Mouse (Mus musculus) adrenal gland, adult 18-20 months (tissue): Measurements from ENCODE around the gene Cpeb2. TPM values are rescaled to one million over a fixed set of nuclear protein-coding genes. Genes with fewer than 3 reads are reported as not detected.

Source experiments
- DNase-seq, 2 experiments: peaks; one replicate each; pipeline ENCODE4 v3.0.0; 2021 to 2022; ENCODE audit warnings: low spot score in 2 of 2
- long read RNA-seq, 2 experiments: library from polyadenylated mRNA; stranded (forward); transcript quantifications; one replicate each; pipeline ENCODE4 v2.0.0; 2021
- total RNA-seq, 2 experiments: library from RNA; stranded (reverse); gene quantifications; 1 replicate in 1 of 2; 2 replicates in 1 of 2; pipeline ENCODE4 v1.2.3; 2021

The Cpeb2 gene
- total RNA-seq: 10 to 100 TPM; 36.7 to 46.5 TPM
- long read RNA-seq, experiment 1, partial matches to known transcripts: 0 of 4 reads
- long read RNA-seq, experiment 1, other reads (novel, unspliced or antisense): 4 of 4 reads
- long read RNA-seq, experiment 2, full-length matches to known transcripts: 7 of 15 reads
- long read RNA-seq, experiment 2, partial matches to known transcripts: 3 of 15 reads
- long read RNA-seq, experiment 2, other reads (novel, unspliced or antisense): 5 of 15 reads

DNA sequence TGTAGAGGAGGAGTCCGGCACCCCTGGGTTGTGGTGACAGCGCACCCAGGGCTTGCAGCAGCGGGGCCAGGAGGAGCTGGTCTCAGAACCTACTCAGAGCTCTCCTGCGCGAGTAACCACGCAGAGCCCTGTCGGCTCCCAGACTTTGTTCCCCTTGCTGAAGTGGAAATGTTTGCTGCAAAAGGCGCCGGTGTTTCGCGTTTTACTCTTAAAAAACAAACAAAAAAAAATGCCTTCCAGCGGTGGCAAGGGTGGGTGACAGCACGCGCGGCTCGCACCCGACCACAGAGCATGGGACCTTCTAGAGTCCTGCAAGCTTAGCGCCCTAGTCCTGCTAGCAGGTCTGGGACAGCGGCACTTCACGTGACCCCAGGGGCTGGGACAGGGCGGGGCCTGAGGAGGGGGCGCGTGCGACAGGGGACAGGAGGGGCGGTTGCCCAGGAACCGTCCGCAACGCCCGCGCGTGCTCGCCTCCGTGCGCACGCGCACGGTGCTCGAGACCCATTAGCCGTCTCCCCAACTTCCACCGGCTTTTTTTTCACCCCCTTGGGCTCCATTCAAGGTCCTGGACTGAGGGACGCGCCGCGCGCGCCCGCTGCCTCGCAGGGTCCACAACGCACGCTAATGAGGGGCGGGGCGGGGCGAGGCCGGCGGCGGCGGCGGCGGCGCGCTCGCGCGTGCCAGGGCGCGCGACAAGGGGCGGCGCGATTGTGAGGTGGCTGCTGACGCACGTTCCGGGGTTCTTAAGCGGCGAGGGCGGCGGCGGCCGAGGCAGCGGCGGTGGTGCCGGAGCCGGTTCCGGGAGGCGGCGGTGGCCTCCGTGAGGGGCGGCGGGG lies at the start of gene Cpeb2:
Gene Cpeb2 (plus strand): TSS at position 691 of the 836 bp plus-strand sequence.
- peak; percentile 95 for DNase-seq

DNA sequence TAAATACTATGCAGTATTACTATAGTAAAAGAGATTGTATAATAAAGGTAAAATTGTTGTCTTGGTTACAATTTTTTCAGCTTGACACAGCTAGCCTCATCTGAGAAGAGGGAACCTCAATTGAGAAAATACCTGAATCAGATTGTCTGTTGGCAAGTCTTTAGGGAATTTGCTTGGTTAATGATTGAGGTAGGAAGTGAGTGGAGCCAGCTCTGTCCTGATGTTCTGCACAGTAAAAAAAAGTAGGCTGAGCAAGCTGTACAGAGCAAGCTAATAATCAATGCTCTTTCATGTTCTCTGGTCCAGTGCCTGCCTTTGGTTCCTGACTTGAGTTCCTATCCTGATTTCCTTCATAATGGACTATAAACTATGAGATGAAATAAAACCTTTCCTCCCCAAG lies 49.4 kb upstream of the Cpeb2 start:
- no peak for DNase-seq

DNA sequence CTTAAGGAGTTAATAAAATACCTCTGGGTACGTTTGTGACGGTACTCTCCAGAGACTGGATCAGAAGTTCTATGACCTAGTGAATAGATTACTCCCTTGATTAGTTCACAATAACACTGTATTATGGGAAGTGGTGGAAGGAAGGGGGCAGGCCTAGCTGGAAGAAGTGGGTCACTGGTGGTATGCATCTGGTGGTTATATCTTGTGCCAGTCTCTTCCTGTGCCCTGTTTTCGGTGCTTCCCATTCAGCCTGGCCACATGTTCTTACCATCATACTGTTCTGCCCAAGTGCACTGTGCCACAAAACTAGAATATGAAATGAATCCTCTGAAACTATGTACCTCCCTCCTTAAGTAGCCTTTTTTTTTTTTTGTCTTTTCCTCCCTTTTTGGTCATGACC lies 48.1 kb upstream of the Cpeb2 start:
- DNase-seq: no peak

DNA sequence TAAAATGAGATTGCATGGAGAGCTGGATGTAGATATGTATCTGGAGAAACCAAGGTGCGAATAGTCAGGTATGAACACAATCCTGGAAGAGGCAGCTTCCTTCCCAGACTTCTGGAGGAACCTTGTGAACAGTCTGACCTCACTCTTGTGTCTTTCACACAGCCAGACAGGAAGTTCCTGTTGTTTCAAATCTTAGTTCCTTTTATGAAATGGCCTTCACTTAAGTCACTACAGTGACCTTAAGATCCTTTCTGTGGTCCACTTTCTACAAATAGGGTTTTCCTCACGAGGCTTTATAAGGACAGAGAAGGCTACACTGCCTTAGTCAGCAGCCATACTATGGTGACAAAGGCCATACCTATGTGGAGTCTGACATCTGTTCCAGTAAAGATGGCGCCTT lies 47.5 kb upstream of the Cpeb2 start:
- DNase-seq: no peak

DNA sequence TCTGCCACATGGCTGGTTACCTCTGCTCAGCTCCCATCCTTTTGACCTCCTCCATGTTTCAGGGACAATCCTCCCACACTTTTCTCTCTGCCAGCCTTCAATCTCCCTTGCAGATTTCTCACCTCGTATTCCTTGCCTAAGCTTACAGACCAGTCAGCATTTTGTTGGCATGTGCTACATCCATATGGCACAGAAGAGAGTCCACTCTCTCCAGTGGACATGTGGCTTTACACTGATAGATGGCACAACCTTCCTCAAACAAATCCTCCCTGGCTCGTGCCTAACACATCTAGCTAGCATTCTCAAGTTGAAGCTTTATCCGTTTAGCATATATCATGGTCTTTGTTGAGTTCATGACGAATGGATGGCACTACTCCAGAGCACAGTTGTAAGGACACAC lies 32.3 kb upstream of the Cpeb2 start:
- no peak for DNase-seq

DNA sequence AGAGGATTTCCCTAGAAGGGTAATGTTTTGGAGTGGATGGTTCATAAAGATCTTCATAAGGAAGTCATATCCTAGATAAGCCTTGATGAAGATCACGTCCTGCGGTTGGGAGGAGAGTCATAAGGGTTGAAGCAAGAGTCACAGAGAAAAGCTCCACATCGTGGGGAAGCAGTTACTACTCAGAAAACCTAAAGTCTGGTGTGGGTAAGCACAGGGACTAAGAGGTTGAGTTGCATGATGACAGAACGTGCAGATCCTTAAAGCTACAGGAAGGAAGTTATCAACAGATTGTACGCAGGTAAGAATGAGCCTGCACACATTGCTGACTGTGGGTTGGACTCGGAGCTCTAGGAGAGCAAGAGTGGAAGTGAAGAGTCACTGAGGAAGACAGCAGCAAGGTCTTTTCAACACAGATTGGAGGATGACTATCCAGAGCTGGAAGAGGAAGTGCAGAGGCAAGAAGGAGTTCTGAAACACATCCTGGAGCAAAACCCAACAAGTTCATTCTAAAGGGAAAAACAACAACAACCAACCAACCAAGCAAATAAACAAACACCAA lies 26.4 kb upstream of the Cpeb2 start:
- no peak for DNase-seq

DNA sequence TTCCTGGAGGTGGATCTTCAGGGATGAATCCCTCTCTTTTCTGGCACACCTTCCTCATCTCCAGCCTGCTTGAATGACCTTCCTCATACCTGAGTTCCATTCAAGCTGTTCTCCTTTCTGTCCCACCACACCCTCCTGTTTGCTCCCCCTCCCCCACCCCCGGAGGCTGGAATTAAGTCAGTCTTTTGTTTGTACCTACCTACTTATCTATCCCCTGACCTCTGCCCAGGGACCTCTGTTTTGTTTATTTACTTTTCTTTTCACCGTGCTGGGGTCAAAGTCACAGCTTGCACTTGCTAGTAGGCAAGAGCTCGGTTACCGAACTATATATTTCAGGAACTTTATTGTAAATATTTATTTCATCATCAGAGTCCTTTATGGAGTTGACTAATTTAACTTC lies 15.5 kb upstream of the Cpeb2 start:
- no peak for DNase-seq

DNA sequence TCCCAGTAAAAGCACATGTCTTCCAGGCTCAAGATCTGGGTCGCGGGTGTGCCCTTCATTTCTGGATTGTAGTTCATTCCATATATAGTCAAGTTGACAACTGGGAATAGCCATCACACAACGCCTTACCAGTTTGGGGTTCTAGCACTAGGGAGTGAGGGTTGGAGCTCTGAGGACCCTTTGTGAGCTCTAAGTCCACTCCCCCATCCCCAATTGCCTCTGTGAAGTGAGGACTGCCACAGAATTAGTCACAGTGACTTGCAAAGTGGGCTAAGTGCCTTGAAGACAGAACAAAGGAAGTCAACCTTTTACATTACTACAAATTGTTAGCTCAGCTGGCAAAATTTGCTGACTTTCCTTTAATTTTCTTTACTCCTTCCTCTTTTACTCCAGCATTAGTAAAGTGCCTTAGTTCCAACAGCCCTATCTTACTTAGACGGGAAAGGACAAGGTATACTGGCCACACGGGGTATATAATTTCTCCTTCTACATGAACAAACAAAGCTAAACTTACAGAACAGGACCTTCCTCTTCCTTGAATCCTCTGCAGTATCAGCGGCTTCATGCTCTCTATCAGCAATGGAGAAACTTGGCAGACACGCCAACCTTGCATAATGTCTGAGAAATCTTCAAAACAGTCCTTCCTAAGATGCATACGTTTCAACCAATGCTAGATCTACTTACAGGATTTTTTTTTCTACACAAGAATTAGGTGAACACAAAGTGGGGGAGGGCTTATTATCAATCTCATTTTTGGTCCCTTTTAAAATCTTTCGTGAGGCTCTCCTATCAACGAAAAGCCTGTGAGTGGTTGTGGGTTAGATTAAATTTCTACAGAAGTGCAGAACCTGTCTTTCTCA lies 14.8 kb upstream of the Cpeb2 start:
- DNase-seq: no peak

DNA sequence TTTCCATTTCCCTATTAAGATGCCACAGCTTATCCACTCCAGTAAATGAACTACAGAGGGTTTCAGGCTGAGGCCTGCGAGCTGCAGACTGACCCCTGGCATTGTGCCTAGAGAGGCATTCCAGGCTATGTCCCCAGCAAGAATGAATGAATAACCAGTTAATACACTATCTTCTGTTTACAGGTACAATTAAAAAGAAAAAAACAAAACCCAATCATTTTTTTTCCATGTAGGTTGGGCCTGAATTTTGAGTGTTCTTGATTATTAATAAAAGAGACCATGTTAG lies 14.2 kb upstream of the Cpeb2 start:
- no peak for DNase-seq

DNA sequence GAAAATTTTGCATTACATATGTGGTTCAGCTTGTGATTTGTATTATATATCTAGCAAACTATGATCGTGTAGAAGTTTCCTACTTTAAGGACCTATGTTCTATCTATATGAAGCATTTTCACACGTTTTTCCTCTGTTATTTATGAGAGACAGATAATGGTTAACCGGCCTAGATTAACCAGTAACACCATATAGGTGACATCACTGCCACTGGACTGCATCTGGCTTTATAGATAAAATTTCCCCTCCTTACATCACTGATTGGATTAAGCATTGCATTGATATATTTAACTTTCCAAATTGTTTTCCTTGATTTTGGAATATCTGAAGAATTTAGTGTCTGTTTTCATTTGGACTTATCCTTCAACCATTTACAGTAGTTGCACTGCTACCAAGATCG lies 9.6 kb upstream of the Cpeb2 start:
- DNase-seq: no peak

DNA sequence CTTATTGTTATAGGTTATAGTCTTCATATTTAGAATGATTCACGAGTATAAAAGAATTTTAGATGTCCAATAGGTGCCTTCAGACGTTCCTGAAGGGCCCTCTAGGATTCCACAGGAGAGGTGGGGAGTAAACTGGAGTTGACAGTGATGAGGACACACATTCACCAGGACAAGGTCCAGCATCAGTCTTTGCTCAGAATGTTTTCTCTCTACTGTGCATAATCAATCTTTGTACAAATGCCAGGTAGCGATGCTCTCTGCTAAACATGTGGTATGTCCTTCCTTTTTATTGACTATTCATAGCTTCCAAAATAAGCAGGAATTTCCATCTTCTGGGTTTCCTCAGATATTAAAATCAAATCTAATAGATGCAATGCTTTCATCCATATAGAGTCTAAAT lies 8.7 kb upstream of the Cpeb2 start:
- DNase-seq: no peak

DNA sequence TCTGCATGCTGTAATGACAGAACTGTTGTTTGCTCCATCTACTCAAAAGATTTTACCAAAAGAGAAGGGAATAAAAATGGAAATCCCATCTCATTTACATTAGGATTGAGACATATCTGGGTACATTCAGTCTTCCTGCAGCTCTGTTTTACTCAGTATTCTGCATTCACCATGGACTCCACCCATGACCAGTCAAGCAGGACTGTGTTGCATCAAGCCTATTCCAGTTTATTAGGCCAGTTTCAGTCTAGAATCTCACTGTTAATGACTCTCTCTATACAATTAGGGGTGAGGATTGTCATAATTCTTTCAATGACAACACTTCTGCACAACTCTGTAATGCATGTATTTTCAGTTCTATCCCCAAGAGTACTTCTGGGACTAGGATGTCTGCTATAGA lies 6.8 kb upstream of the Cpeb2 start:
- no peak for DNase-seq

DNA sequence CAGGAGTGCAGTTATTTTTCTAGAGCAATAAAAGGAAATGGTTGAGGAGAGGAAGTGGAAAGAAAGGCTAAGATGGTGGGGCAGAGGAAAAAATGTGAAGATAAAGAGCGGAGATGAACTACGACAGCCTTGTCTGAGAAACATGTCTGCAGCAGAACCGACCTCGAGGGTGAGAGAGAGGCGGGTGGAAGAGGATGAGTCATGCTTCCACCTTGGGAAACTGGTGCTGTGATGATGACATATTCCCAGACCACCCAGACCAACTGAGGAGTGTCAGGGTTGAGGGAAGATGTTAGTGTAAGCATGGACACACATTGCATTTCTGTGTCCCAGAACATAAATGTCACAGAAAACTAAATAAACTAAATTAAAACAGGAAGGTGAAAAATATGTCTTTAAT lies 5.4 kb upstream of the Cpeb2 start:
- DNase-seq: no peak

DNA sequence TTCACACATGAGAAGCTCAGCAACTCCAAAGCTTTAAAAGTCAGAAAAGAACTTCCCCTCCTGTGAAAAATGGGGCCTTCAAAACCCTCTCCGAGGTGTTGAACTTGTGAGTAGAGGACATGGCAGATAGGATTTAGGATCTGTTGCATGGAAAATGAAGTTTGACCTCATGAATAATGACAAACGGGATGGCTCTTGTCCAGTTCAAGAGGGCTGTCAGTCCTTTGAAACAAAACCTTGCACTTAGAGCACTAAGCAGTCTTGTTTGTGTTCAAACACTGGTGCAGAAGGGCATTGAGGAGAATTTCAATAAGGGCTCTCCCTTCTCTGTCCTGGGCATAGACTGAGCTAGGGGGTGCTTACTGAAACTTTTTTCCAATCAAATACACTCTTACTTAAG lies 1.9 kb upstream of the Cpeb2 start:
- DNase-seq: no peak

DNA sequence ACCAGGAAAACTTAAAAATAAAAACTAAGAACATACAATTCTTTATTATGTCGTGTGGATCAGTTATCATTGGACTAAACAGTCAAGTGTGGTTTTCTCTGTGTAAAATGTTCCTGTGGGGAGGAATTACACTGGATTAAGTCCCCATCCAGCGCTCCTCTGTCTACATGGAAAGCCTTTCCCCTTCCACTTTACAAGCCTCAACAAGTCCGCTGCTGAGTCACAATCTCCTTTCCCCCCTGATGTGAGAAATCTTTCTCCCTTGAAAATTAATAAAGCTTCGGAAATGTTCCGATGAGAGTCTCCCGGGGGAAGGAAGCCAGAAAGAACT lies 856 bp upstream of the Cpeb2 start:
- DNase-seq: no peak

DNA sequence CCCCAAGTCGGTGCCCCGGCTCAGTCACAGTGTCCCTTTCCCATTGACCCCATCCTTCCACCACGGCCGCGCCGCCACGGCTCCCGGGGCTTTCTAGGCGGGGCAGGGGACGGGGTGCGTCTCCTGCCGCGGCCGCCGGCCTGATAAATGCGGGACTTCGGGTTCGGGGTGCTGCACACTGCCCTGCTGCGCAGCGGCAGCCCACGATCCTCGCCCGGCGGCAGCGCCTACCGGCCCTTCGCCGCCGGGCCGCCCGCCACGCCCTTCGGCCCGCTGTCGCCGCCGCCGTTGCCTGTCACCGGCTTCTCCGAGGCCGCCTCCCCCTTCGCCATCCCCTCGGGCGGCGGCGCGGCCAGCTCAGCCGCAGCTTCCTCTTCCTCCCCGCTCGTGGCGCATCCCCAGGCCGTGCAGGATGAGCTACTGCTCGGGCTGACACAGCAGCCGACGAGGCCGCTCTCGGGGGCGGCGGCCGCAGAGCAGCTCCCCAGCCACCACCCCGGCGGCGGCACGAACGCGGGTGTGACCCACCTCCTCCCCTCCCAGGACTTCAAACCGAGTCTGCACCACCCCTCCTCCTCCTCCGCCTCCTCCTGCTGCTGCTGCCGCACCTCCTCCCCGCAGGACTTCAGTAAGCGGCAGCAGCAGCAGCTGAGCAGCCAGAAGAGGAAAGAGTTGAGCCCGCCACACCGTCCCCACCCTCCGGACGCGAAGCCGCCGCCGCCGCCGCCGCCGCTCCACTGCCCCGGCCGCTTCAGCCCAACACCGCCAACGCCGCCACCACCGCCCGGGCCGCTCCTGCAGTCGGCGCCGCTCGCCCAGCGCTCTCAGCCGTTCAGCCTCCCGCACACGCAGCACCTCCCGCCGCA lies 579 bp downstream of the Cpeb2 start:
- DNase-seq: peak; percentile 85 to 90

DNA sequence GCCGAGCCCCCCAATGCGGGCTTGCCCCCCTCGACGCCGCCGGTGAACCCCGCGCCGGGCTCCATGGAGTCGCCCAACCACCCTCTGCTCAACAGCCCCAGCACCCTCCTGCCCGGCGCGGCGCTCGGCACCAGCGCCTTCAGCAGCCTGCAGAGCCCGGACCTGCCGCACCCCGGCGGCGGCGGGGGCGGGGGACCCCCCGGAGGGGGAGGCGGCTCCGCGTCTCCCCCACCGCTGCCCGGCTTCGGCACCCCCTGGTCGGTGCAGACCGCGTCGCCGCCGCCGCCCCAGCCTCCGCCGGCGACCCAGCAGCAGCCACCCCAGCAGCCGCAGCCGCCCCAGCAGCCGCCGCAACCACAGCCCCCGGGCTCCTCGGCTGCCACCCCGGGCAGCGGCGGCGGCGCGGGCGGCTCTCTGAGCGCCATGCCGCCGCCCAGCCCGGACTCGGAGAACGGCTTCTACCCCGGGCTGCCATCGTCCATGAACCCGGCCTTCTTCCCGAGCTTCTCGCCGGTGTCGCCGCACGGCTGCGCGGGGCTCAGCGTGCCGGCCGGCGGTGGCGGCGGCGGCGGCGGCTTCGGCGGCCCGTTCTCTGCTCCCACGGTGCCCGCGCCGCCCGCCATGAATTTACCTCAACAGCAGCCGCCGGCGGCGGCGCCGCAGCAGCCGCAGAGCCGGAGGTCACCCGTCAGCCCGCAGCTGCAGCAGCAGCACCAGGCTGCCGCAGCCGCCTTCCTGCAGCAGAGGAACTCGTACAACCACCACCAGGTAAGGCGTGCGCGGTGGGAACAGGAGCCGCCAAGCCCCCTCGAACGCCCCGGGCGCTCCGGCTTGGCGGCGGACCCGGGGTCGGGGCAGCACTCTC lies 1.6 kb downstream of the Cpeb2 start:
- DNase-seq: peak; percentile 49 to 59

DNA sequence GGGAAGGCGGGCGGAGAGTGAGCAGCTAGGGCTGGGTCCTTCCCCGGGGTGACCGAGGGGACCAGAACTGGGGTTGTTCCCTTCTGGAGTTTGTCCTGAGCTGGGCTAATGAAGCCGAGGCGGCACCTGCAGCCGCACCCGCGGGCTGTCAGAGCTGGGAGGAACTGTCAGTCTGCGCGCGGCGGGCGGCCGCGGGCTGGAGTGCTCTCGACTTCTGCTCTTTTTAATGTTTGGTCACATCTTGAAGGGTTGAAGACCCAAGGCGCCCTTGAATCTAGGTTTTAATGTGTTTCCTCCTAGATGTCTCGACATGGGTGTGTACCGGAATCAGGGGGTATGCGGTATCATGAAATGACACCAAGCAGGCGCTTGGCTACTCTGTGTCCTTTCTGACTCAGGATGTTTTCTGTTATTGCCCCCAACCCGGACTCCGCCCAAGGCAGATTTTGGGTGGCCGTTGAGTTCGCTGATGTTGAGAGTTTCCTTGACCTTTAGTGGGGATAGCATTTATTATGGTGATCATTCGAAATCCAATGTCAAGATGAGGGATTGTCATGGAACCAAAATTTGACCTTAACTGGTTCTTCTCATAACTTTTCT lies 2.3 kb downstream of the Cpeb2 start:
- peak; percentile 66 to 76 for DNase-seq

DNA sequence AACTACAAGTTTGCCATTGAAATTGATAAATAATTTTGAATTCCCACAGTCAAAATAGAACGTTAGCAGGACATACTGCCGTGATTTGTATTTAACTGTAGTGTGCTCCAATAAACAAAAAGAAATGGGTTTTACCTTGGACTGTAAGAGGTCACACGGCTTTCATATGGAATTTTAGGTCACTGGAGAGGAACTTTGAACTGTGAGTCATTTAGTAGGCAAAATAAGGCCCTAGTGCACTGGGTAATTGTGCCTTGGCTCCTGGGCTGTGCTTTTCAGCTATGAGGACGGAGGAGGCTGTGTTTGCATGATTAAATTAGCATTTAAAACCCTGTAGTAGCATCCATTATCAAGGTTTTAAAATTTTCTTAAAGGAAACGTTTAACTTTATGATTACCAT lies 3.0 kb downstream of the Cpeb2 start:
- DNase-seq: no peak

DNA sequence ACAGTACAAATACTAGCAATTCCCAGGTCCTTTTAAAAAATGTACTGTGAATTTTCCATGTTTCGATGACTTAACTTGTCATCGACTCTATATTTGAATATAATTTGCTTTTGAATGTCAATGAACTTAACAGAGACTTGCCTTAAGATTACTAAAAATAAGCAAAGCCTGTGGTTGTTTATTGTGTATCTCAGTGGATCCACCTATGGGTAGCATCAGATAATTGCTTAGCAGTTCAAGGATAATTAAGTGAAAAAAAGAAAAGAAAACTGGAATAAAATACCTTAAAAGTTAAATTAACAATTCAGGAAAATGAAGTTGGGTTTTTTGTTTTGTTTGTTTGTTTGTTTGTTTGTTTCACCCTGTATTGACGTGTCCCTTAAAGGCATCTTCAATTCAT lies 3.5 kb downstream of the Cpeb2 start:
- DNase-seq: no peak
